Mouse (Mus musculus) urinary bladder, postnatal 10 days (tissue): ENCODE results near the gene Aptx.

ENCODE experiments used
- DNase-seq: peaks from one replicate; pipeline ENCODE4 v3.0.0; 2022; ENCODE audit warnings: low spot score

Gene Aptx

DNA sequence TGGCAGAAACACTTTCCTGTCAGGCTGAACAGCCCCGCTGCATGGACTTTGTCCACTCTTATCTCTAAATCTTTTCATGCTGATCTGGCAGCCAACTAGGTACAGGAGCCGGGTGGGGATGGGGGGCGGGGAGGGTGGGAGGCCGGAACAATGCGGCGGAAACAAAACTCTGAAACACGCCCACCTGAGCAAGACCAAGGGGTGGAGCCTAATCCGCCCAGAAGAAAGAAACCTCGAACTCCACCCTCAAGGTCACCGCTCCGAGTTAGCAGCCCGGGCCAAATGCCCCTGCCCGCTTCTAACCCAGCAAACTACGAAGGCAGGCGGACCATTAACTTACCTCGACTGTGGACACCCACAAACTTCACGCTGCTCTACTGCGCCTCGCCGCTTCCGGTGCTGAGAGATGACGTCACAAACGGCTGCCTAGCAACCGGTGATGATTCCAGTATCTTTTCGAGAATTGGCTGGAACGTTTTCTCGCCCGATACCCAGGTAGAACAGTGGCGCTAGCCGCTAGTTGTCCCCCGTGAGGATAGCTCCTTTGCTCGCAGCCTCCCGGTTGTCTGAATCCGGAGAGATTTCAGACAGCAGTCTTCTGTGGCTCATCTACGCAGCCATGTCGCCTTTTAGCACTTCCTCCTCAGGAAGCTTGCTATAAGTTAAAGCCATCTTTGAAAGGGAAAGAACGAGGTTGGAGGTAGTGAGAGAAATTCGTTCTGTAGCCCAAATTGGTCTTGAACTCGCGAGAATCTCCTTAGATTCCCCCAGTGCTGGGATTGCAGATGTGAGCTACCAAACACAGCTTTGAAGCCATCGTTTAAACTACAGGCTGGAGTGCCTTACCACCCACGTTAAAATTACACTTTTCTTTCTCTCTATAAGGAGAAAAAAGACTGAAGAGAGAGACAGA, at the start of gene Aptx:
Gene Aptx, minus strand, starts transcription at position 398 of the 913 bp plus-strand sequence.
- DNase-seq, result peak; percentile 83

GRCm38 (mm10) chr4:40735351-40735750, 32.4 kb upstream of the Aptx start:
- no peak for DNase-seq

- no peak for DNase-seq
These were observed 28.3 kb upstream of the Aptx start for GRCm38 (mm10) chr4:40731262-40731661.

DNA sequence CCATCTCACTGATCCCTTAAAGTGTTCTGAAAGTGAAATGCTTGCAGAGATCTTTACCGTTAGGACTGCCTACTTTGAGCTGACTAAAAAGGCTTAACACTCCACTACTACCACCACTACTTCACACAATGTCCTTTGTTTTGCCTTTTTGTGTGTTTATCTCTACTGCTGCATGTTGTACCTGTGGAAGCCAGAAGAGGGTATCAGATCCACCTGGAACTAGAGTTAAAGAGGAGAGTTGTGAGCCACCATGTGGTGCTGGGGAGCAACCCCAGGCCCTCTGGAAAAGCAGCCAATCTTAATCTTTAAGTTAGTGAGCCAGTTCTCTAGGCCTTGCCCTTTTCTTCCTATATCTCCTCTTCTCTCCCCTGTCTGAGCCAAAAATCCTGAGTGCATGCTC, 24.3 kb upstream of the Aptx start:
- DNase-seq, result no peak

DNA sequence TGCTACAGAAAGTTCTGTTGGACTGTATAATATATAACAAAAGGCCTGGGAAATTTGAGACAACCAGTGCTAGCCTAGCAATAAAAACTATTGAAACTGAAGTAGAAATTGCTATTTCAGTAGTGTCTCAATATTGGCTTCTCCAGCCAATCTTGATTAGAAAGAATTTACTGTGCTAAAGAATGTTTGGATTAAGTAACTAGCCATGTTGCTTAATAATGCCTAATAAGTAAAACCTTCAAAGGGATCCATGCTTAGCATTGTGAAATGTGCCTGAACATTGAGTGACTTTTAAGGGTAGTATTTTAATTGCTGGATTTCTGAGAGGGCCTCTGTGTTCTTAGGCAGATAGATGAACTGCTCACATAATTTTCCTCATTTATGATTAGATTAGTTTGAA, 22.6 kb upstream of the Aptx start:
- DNase-seq, result no peak

DNA sequence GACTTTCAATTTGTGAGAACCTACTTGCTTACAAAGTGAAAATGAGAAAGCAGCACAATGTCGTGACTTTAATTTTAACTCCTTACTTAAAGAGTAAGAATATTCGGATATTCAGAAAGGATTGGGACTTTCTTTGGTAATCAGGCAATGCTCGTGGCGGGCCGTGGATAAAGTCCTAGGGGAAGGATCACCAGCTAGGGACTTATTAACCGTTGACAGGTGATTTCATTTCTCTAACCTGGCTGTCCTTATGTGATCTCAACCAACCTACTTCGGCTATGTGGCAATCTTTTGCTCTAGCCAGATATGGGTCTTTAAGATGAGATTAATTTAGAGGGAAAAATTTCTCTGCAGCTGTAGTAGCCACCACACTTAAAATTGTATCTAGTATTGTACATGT, 22.1 kb upstream of the Aptx start:
- no peak for DNase-seq

DNA sequence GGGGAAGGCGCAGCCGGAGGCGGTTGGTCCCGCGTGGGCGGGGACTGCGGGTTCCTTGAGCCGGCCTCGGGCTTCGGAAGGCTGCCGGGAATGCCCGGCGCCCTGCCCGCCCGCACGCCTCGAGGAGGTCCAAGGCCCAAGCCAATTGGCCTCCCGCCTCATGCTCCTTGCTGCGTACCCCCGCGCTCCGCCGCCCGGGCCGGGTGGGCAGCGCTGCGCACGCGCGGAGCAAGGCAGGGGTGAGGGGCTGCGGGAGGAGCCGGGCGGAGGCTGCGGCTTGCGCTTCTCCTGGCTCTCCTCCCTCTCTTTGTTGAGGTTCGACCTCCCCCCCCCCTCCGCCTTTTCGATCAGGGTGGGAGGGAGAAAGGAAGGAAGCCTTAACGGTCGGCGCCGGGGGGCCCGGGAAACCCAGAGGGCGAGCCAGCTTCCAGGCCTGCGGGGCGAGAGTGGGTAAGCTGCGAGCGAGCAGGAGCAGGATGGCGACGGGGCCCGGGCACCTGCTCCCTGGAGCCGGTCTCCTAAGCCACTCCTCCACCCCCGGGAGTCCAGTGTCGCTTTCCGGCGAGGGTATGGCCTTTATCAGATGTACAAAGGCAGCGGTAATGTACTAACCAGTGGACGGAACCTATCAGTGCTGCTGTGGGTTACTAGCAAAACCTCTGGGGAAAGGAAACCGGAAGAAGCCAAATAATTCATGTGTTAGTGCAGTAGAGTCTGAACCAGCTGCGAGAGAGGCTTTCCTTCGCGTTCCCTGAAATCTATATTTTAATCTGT, 19.9 kb upstream of the Aptx start:
- DNase-seq, result peak; percentile 36

DNA sequence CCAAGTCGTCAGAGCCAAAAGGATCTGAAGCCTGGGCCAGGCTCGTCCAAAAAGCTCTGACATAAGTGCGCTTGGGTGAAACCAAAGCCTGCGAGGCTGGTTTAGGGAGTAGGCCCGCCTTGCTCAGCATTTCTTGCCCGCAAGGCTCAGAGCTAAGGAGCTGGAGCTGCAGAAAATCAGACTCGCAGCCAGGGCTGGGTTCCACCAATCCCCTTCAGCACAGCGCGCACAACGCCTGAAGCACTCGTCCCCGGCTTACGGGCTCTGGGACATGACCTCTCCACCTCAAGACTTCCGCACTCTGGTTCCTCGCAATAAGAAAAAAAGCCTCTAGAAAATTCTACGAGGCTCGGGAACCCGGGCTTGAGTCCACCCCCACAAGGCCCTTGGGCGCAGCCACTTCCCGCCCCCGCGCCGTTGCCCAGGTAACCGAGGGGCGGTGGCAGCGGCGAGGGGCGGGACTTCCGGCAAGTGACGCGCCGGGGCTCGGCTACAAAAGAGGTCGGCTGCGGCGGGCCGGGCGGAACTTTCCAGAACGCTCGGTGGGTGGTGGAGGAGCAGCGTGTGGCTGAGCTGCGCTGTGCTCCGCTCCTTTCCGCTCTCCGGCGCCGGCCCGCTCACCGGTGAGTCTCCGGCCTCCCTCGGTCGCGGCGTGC, 19.1 kb upstream of the Aptx start, which contains the start of gene Dnaja1:
Gene Dnaja1, plus strand, starts transcription at position 140 of the 656 bp plus-strand sequence.
- DNase-seq, result peak; percentile 97

GRCm38 (mm10) chr4:40720910-40721309, 17.9 kb upstream of the Aptx start:
- no peak for DNase-seq

DNA sequence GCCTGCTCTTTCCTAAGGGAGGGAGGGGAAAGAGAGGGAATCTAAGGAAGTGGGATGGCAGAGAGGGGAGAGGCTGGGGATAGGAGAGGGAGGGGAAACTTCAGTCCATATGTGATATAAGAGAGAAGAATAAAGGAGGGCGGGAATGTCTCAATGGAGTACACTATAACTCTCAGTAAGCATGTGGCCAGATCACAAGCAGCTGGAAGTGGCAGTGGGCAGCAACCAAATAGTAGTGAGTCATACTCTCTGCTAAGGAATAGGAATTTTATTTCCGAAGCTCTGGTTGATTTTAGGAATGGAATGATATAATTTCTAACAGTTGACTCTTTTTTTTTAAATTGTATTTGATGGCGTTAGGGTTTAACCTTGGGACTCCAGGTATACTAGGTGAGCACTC, 14.1 kb upstream of the Aptx start:
- no peak for DNase-seq

GRCm38 (mm10) chr4:40703710-40704275, 799 bp upstream of the Aptx start:
- DNase-seq, result no peak

DNA sequence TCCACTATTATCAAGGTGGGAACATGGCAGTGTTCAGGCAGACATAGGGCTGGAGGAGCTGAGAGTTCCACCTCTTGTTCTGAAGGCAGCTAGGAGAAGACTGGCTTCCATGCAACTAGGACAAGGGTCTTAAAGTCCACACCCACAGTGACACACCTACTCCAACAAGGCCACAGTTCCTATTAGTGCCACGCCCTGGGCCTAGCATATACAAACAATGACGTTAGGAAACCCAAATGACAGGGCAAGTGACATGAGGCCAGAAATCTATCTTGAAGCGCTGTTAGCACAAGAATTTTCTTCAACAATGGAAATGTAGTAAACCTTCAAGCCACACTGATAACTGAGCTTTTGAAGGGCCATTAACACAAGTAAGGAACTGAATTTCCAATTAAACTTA, 1.2 kb downstream of the Aptx start:
- DNase-seq, result no peak

DNA sequence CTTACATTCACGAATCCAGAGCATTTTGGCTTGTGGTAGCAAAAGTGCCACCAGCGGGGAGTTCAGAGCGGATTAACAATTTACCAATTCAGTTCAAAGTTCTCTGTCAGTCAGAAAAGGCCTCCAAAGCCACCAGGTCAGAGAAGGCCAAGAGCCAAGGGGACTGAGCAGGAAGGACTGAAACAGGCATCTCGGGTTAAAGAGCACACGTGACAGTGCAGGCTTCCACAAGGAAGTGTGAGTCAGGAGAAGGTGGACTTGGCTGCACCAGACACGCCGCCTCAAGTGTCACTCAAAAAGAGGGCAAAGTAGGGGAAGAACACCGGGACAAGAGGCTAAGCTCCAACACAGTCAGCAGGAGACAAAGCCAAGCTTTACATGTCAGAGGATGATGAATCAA, 2.8 kb downstream of the Aptx start:
- no peak for DNase-seq

DNA sequence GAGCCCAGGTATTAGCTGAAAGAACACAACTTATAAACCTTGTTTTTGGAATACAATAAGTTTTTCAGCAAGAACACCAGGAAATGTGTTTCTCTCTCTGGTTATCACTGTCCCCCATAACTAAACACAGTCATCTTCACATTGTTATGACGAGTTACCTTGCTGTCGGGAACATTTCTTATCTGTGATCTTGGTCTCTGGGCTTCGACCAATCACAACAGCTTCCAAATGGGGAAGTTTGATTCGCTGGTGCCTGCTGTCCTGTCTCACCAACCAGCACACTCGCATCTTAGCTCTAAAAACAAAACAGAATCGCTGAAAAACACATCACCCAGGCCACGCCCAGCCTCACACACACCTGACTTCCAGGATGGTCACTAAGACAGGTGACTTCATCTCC, 5.9 kb downstream of the Aptx start:
- DNase-seq, result no peak

DNA sequence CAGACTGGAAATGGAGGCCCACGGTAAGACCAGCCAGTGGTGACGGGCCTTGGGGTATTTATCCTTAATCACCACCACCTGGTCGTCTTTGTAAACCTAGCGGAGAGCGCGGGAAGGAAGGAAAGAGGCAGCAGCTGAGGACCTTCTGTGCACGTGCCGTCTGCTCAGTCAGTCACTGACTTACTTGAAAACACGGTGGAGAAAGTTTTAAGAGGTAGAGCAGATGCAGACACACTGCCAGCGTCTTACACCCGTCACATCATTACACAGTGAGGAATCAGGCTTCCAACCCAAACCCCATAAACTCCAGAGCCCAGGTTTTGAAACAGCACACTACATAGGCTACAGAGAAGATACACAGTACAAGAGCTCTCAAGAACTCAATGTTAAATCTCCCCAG, 11.9 kb downstream of the Aptx start:
- no peak for DNase-seq

DNA sequence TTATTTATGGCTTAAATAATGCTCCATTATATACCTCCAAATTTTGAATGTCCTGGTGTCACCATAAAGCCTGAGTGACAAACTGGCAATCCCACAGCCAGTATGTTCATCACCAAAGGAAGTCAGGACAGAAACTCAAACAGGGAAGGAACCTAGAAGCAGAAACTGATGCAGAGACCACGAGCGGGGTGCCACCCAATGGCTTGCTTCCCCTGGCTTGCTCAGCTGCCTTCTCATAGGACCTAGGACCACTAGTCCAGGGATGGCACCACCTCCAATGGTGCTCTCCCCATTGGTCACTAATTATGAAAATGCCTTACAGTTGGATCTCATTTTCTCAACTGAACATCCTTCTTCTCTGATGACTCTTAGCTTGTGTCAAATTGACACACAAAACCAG, 19.7 kb downstream of the Aptx start:
- DNase-seq, result no peak

DNA sequence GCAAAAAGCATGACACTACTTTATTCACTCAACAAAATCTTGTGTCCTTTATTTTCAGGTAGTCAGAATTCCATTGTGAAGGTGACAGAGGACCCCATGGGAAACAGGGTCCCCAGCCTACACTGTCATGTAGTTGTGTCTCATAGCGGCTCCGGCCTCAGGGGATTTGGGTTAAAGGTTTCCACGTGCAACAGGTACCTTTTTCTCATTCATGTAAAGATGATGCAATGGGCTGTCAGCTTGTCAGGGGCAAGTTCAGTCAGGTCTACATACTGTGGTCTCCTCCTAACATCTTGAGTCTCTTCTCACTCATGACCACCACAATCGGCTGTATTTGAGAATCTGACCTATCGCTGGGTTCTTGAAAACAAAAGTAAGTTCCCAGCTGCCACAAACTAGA, 20.6 kb downstream of the Aptx start:
- DNase-seq, result no peak

DNA sequence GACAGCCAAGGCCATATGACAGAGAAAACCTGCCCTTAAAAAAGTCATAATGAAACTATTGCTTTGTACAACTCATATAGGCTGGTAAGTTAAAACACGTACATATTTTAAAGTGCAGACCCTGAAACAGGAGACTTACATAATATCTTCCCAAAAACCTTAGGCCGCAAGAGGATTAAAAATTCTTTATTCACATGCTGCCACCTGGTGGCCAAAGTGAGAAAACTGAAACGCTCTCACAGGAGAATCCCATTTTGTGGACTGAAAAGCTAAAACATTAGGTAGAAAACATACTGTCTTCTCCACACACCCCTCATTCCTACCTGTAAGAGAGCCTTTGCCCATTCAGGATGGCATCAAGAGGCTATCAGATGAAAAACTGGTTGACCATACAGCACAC, 21.1 kb downstream of the Aptx start:
- DNase-seq, result no peak

DNA sequence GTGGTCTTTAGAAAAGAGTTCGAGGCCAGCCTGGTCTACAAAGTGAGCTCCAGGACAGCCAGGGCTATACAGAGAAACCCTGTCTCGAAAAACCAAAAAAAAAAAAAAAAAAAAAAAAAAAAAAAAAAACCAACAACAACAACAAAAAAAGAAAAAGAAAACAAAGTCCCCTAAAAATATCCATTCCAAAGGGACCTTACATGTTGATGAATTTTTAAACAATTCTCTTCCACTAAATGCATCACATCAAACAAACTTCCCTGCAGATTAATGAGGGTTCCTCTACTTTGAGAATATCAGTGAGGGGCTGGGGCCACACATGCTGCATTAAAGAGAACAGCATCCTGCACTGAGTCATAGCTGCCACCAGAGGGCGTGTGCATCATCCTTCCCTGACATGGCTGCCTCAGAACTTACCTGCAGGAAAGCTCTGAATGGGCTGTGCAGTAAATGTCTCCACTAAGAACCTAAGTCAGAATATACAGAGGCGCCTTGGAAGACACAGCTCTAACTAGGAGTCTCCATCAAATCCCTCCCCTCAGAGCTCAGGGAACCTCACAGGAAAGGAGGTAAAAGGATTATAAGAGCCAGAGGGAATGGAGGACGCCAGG, 22.6 kb downstream of the Aptx start:
- no peak for DNase-seq

DNA sequence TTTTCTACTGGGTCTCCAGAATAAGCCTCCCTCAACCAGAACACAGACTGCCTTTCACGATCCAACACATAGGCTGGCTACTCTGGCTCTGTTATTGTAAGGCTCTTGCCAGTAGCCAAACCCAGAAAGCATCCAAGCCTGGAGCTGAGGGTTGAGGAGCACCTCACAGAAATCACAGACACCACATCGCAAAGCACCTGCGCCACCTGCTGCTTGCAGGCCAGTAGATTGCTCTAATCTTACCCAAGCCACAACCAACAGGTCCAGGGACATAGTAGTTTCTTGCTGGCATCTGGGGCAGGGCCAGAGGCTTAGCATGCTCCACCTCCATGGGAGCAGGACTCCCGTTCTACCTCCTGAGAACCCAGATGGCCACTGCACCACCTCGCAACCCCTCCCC, 25.9 kb downstream of the Aptx start:
- DNase-seq, result no peak

- DNase-seq, result no peak
These were observed 26.7 kb downstream of the Aptx start for GRCm38 (mm10) chr4:40676338-40676737.

DNA sequence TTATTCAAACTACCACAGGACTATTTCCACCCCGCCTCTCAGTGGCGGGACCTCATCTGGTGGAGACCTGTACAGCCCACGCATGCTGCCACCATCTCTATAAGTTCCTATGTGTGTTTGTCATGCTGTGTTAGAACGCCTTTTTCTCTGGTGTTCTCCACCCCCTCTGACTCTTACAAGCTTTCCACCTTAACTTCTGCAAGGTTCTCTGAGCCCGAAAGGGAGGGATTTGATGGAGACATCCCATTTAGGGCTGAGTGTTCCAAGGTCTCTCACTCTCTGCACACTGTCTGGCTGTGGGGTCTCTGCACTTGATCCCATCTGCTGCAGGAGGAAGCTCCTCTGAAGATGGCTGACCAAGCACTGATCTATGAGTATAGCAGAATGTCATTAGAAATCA, 29.5 kb downstream of the Aptx start:
- DNase-seq, result no peak
